Mouse (Mus musculus) cerebellum, postnatal 25 days (tissue): ENCODE results near the gene Hyal3.
A peak's percentile ranks its signal among the peaks of the same experiment; 100 is the strongest.

Experiments
- DNase-seq, 2 experiments: peaks; one replicate each; pipeline ENCODE4 v3.0.0; 2021; ENCODE audit warnings: mixed read lengths in 2 of 2

Gene Hyal3

DNA sequence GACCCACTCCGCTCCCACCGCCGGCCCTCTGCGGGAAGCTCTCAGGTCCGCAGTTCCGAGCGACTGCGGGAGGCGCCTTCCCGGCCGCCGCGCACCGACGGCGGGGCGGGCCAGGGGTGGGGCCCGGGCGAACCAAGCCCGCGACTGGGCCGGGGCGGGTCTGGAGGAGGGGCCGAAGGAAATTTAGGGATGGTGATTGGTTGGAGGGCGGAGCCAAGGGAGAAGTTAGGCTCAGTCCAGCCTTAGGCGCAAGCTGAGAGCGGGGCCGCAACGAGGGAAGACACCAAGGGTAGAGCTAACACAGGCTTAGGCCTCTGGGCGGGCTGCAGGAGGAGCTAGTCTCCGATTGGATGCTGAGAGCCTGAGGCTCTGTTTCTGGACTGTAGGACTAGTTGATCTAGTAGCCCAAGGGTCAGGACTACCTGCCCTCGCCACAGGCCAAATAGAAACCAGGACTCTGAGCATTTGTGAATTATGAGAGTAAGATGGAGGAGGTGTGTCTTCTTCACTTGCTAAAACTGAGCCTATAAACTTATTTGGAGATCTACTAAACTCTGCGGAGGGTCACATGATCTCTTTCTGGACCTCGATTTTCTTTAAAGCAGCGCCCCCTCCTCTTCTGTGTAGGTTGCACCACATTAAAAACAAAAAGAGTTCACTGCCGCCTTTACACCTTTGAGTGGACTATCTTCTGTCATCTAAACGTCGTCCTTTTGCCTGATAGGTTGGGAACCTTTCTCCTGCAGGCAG, 54.8 kb downstream of the Hyal3 start, which contains the start of gene Gnai2:
TSS of gene Gnai2 (minus strand) at position 89 of the 750 bp plus-strand sequence.
- peak; percentile 94 to 96 for DNase-seq
